Mouse (Mus musculus): ENCODE measurements around the gene Mcm2. TPM values are rescaled to one million over a fixed set of nuclear protein-coding genes. Genes with fewer than 3 reads are reported as not detected.

Gene Mcm2
- 1.5 TPM for polyA plus RNA-seq (2015; fragmentation: Illumina TruSeq; extraction: RNeasy Lipid Tissue Mini Kit (QIAGEN cat#74804); ENCODE audit: insufficient read depth, low read depth, low replicate concordance)

GRCm38 (mm10) chr6:88898534-88899048, at the start of gene Mcm2:
Gene Mcm2 (minus strand): TSS chr6:88898780.

GRCm38 (mm10) chr6:88901947-88902820, 3.6 kb upstream of the Mcm2 start, which contains the start of gene Tpra1:
Gene Tpra1 (plus strand): TSS chr6:88902251.

GRCm38 (mm10) chr6:88874868-88875508, 23.6 kb downstream of the Mcm2 start, which contains the start of gene Podxl2:
Gene Podxl2 (minus strand): TSS chr6:88875044.

GRCm38 (mm10) chr6:88841781-88842689, 56.5 kb downstream of the Mcm2 start, which contains the start of gene Abtb1:
Gene Abtb1 (minus strand): TSS chr6:88841984.

Other genes starting within 250 kb of the Mcm2 start
- gene Mgll, start 174.4 kb downstream of the Mcm2 start, polyA plus RNA-seq (2015; fragmentation: Illumina TruSeq; extraction: RNeasy Lipid Tissue Mini Kit (QIAGEN cat#74804); ENCODE audit: insufficient read depth, low read depth, low replicate concordance), result 34.8 TPM
- 13.1 TPM for gene Abtb1, start 56.8 kb downstream of the Mcm2 start, polyA plus RNA-seq (2015; fragmentation: Illumina TruSeq; extraction: RNeasy Lipid Tissue Mini Kit (QIAGEN cat#74804); ENCODE audit: insufficient read depth, low read depth, low replicate concordance)
- gene Podxl2, start 23.7 kb downstream of the Mcm2 start, polyA plus RNA-seq (2015; fragmentation: Illumina TruSeq; extraction: RNeasy Lipid Tissue Mini Kit (QIAGEN cat#74804); ENCODE audit: insufficient read depth, low read depth, low replicate concordance), result 2.7 TPM
- 19.3 TPM for gene Tpra1, start 3.5 kb upstream of the Mcm2 start, polyA plus RNA-seq (2015; fragmentation: Illumina TruSeq; extraction: RNeasy Lipid Tissue Mini Kit (QIAGEN cat#74804); ENCODE audit: insufficient read depth, low read depth, low replicate concordance)